Comparison of ENCODE assay signal across 35 mouse cellular contexts in genomic region chr1:187311122-187311521, GRCm38 (mm10).
"Had no signal": no experiment of that assay in that cellular context is flagged by ENCODE, and none has a peak within 500 bp of the region (broad histone marks: within the 10 kb centered on the region; RNA-seq: fewer than 3 reads in every experiment).

No protein-coding gene starts in this region.

- H3K4me3 ChIP-seq: heart, embryonic 12.5 days; heart, embryonic 13.5 days; heart, embryonic 15.5 days; hindbrain, embryonic 10.5 days; hindbrain, embryonic 12.5 days; hindbrain, embryonic 13.5 days; hindbrain, embryonic 15.5 days; intestine, embryonic 15.5 days; kidney, embryonic 15.5 days; layer of hippocampus, adult 2 months; left cerebral cortex, adult 2 months had no signal

- H3K36me3 ChIP-seq: heart, embryonic 12.5 days; heart, embryonic 13.5 days; heart, embryonic 15.5 days; hindbrain, embryonic 12.5 days; hindbrain, embryonic 15.5 days; intestine, embryonic 15.5 days had no signal

- H3K4me1 ChIP-seq: hindbrain, embryonic 12.5 days; hindbrain, embryonic 13.5 days; hindbrain, embryonic 15.5 days; intestine, embryonic 15.5 days had no signal

- DNase-seq: heart, postnatal 10 days; heart, postnatal 14 days; heart, postnatal 36 days; heart, postnatal 4 days; kidney, adult 11 months; kidney, adult 18-20 months; kidney, adult 2 months; kidney, adult 8-10 months; kidney, adult 9 months; kidney, postnatal 10 days; kidney, postnatal 14 days; kidney, postnatal 25 days; kidney, postnatal 36 days; kidney, postnatal 4 days; layer of hippocampus, adult 9-11 months; layer of hippocampus, postnatal 36 days had no signal

- ATAC-seq: hindbrain, embryonic 16.5 days; hindbrain, postnatal 0 days; inflammation-experienced regulatory T-cells, adult 6 months; intestine, embryonic 15.5 days; intestine, embryonic 16.5 days; intestine, postnatal 0 days had no signal

- H3K9me3 ChIP-seq: heart, embryonic 12.5 days; heart, embryonic 13.5 days; heart, embryonic 15.5 days; hindbrain, embryonic 10.5 days; hindbrain, embryonic 12.5 days; hindbrain, embryonic 13.5 days; hindbrain, embryonic 15.5 days; intestine, embryonic 15.5 days; kidney, embryonic 15.5 days had no signal

- H3K9ac ChIP-seq: heart, embryonic 12.5 days; heart, embryonic 13.5 days; heart, embryonic 15.5 days; hindbrain, embryonic 12.5 days; hindbrain, embryonic 13.5 days; hindbrain, embryonic 14.5 days; hindbrain, embryonic 15.5 days; intestine, embryonic 15.5 days; kidney, embryonic 15.5 days had no signal

- H3K27me3 ChIP-seq: heart, embryonic 13.5 days; heart, embryonic 15.5 days; hindbrain, embryonic 12.5 days; hindbrain, embryonic 13.5 days; hindbrain, embryonic 15.5 days; intestine, embryonic 15.5 days; kidney, embryonic 15.5 days had no signal

- H3K27ac ChIP-seq: heart, embryonic 13.5 days; heart, embryonic 15.5 days; hindbrain, embryonic 10.5 days; hindbrain, embryonic 12.5 days; hindbrain, embryonic 13.5 days; hindbrain, embryonic 14.5 days; hindbrain, embryonic 15.5 days; hindbrain, postnatal 0 days; intestine, embryonic 15.5 days; kidney, embryonic 15.5 days; kidney, postnatal 0 days; layer of hippocampus, adult 2 months; left cerebral cortex, adult 2 months had no signal

- H3K4me2 ChIP-seq: heart, embryonic 11.5 days; heart, embryonic 12.5 days; heart, embryonic 13.5 days; heart, embryonic 15.5 days; hindbrain, embryonic 12.5 days; hindbrain, embryonic 13.5 days; hindbrain, embryonic 14.5 days; hindbrain, embryonic 15.5 days; intestine, embryonic 15.5 days; kidney, embryonic 15.5 days had no signal
